18 mouse cellular contexts compared by ENCODE assay signal in genomic region chr10:8903086-8903485, GRCm38 (mm10).
"Had no signal": no experiment of that assay in that cellular context is flagged by ENCODE, and none has a peak within 500 bp of the region (broad histone marks: within the 10 kb centered on the region; RNA-seq: fewer than 3 reads in every experiment).

No protein-coding gene starts in this region.

- H3K4me3 ChIP-seq: midbrain, embryonic 10.5 days; midbrain, embryonic 12.5 days; myocyte; neural tube, embryonic 13.5 days; neural tube, embryonic 15.5 days had no signal

- H3K9ac ChIP-seq: midbrain, embryonic 12.5 days; neural tube, embryonic 13.5 days; neural tube, embryonic 15.5 days had no signal

- H3K27ac ChIP-seq: midbrain, embryonic 10.5 days; midbrain, embryonic 12.5 days; neural tube, embryonic 13.5 days; neural tube, embryonic 15.5 days had no signal

- H3K9me3 ChIP-seq: midbrain, embryonic 10.5 days; midbrain, embryonic 12.5 days; neural tube, embryonic 13.5 days; neural tube, embryonic 15.5 days had no signal

- DNase-seq: lung, adult 18-20 months; lung, postnatal 10 days; lung, postnatal 4 days; midbrain, embryonic 14.5 days; retina, postnatal 1 day; right cerebral cortex, adult 18-20 months; right cerebral cortex, postnatal 25 days; right cerebral cortex, postnatal 4 days; spleen, adult 18-20 months; thymus, adult 18-20 months; thymus, postnatal 14 days; thymus, postnatal 36 days had no signal

- H3K4me1 ChIP-seq: midbrain, embryonic 10.5 days; midbrain, embryonic 12.5 days; neural tube, embryonic 13.5 days; neural tube, embryonic 15.5 days had no signal

- H3K36me3 ChIP-seq: midbrain, embryonic 10.5 days; midbrain, embryonic 12.5 days; neural tube, embryonic 13.5 days; neural tube, embryonic 15.5 days had no signal

- H3K4me2 ChIP-seq: midbrain, embryonic 12.5 days; neural tube, embryonic 13.5 days; neural tube, embryonic 15.5 days had no signal

- H3K27me3 ChIP-seq: midbrain, embryonic 12.5 days; neural tube, embryonic 13.5 days; neural tube, embryonic 15.5 days had no signal

- ATAC-seq: midbrain, embryonic 16.5 days had no signal
